Mouse (Mus musculus): ENCODE results near the gene Peli1. TPM values are rescaled to one million over a fixed set of nuclear protein-coding genes. Genes with fewer than 3 reads are reported as not detected.

The Peli1 gene
- polyA plus RNA-seq, 1 experiment: 9.1 TPM

GRCm38 (mm10) chr11:21058415-21058781, 32.7 kb upstream of the Peli1 start:
- WGBS: 74% methylated on average over 5 of the region's 5 CpGs
- Histone ChIP-seq H3K27ac (ENCODE audit: control insufficient read depth, insufficient read depth, low read depth, low read length, poor library complexity) (no peak overlapping the region), H3K4me1 (ENCODE audit: control insufficient read depth, insufficient read depth, low read length) (no peaks in the 10 kb centered on the region), H3K4me3 (replicated peaks; ENCODE audit: control insufficient read depth, low read depth, low read length) (no peak overlapping the region)
- TF ChIP-seq POLR2A (IDR thresholded peaks at IDR 0.05; ENCODE audit: borderline replicate concordance, control insufficient read depth, low read depth, low read length) (no peak), CTCF (IDR thresholded peaks at IDR 0.05; ENCODE audit: control insufficient read depth, insufficient read depth, low read length) (no peak)

- Histone ChIP-seq H3K27ac (ENCODE audit: control insufficient read depth, insufficient read depth, low read depth, low read length, poor library complexity) (no peak overlapping the region), H3K4me3 (replicated peaks; ENCODE audit: control insufficient read depth, low read depth, low read length) (no peak overlapping the region), H3K4me1 (ENCODE audit: control insufficient read depth, insufficient read depth, low read length) (no peaks in the 10 kb centered on the region)
- TF ChIP-seq POLR2A (IDR thresholded peaks at IDR 0.05; ENCODE audit: borderline replicate concordance, control insufficient read depth, low read depth, low read length): no peak
- TF ChIP-seq CTCF (IDR thresholded peaks at IDR 0.05; ENCODE audit: control insufficient read depth, insufficient read depth, low read length): no peak
- 80% methylated on average over 7 of the region's 7 CpGs for WGBS
These were observed 30.6 kb upstream of the Peli1 start for GRCm38 (mm10) chr11:21060386-21061074.

DNA sequence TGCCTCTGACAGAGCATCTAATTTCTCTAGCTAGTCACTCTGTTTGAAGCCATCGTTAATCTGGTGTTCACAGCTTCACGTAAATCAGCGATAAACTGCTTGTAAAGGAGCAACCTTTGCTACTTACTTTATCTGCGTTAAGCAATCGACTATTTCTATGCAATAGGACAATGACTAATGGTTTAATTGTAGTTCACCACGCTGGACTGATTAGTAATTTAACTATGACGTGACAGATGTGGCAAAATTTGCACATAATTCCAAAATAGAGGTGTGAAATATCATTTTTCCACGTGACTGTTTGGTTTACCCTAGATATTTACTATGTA, 30.1 kb upstream of the Peli1 start:
- Histone ChIP-seq H3K4me3 (replicated peaks; ENCODE audit: control insufficient read depth, low read depth, low read length) (no peak overlapping the region), H3K4me1 (ENCODE audit: control insufficient read depth, insufficient read depth, low read length) (no peaks in the 10 kb centered on the region), H3K27ac (ENCODE audit: control insufficient read depth, insufficient read depth, low read depth, low read length, poor library complexity) (no peak overlapping the region)
- TF ChIP-seq POLR2A (IDR thresholded peaks at IDR 0.05; ENCODE audit: borderline replicate concordance, control insufficient read depth, low read depth, low read length): no peak
- TF ChIP-seq CTCF (IDR thresholded peaks at IDR 0.05; ENCODE audit: control insufficient read depth, insufficient read depth, low read length): no peak
- WGBS: 75% methylated on average over 8 of the region's 8 CpGs

DNA sequence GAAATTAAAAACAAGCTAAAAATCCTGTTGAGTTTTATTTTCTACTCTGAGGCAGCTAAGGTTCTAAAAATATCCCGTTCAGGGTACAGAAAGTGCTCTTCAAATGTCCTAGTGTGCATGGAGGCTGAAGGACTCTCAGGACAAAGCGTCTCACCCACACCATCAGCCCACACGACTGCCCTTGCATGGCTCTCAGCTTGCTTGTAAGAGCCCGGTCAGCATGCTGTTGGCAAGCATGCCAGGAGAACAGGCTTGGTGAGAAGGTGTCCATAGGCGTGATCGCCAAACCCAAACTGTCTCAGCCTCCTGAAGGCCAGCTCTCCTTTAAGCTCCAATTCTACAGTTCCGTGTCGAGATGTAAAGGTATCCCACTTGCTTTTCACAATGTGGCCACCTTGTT, 29.7 kb upstream of the Peli1 start:
- Histone ChIP-seq H3K4me1 (ENCODE audit: control insufficient read depth, insufficient read depth, low read length) (no peaks in the 10 kb centered on the region), H3K4me3 (replicated peaks; ENCODE audit: control insufficient read depth, low read depth, low read length) (no peak overlapping the region), H3K27ac (ENCODE audit: control insufficient read depth, insufficient read depth, low read depth, low read length, poor library complexity) (no peak overlapping the region)
- WGBS: 82% methylated on average over 8 of the region's 8 CpGs
- no peak for TF ChIP-seq POLR2A (IDR thresholded peaks at IDR 0.05; ENCODE audit: borderline replicate concordance, control insufficient read depth, low read depth, low read length)
- no peak for TF ChIP-seq CTCF (IDR thresholded peaks at IDR 0.05; ENCODE audit: control insufficient read depth, insufficient read depth, low read length)

GRCm38 (mm10) chr11:21062071-21062470, 29.0 kb upstream of the Peli1 start:
- no peaks in the 10 kb centered on the region for H3K4me1 ChIP-seq (ENCODE audit: control insufficient read depth, insufficient read depth, low read length)
- H3K4me3 ChIP-seq (replicated peaks; ENCODE audit: control insufficient read depth, low read depth, low read length): no peak overlapping the region
- TF ChIP-seq CTCF (IDR thresholded peaks at IDR 0.05; ENCODE audit: control insufficient read depth, insufficient read depth, low read length): no peak
- TF ChIP-seq POLR2A (IDR thresholded peaks at IDR 0.05; ENCODE audit: borderline replicate concordance, control insufficient read depth, low read depth, low read length): no peak
- 83% methylated on average over 2 of the region's 2 CpGs for WGBS
- H3K27ac ChIP-seq (ENCODE audit: control insufficient read depth, insufficient read depth, low read depth, low read length, poor library complexity): no peak overlapping the region

DNA sequence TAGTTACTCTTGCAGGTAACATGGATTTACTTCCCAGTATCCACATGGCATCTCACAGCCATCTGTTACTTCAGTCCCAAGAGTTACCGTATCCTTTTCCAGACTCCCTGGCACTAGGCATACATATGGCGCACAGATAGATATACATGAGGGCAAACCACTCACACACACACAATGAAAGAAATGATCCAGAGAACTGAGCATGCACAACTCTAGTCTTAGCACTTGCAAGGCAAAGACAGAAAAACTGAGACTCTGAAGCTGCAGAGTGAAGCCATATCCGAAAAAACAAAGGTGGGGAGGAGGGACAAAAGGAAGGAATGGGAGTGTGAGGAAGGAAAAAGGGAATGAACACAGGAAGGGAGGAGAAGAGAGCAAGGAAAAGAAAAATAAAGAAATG, 27.8 kb upstream of the Peli1 start:
- TF ChIP-seq CTCF (IDR thresholded peaks at IDR 0.05; ENCODE audit: control insufficient read depth, insufficient read depth, low read length): no peak
- TF ChIP-seq POLR2A (IDR thresholded peaks at IDR 0.05; ENCODE audit: borderline replicate concordance, control insufficient read depth, low read depth, low read length): no peak
- H3K4me3 ChIP-seq (replicated peaks; ENCODE audit: control insufficient read depth, low read depth, low read length): no peak overlapping the region
- 88% methylated on average over 3 of the region's 3 CpGs for WGBS
- H3K4me1 ChIP-seq (ENCODE audit: control insufficient read depth, insufficient read depth, low read length): no peaks in the 10 kb centered on the region
- no peak overlapping the region for H3K27ac ChIP-seq (ENCODE audit: control insufficient read depth, insufficient read depth, low read depth, low read length, poor library complexity)

DNA sequence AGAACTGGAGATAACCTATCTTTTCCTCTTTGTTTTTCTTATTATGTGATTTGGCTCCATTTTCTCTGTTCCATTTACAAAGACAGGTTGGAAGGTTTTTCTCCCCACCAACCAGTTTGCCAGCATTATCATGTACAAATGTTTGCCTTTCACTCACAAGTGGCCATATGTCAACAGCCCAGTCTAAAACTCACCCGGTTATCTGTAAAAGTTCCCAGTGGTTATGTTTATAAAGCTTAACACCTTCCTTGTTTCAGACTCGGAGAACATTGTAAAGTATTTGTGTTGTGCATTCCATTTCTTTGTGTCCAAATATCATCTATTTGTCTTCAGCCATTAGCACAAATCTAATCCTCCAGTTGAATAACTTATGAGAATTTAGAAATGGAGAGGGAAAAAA, 11.7 kb upstream of the Peli1 start:
- H3K4me1 ChIP-seq (ENCODE audit: control insufficient read depth, insufficient read depth, low read length): no peaks in the 10 kb centered on the region
- WGBS: 73% methylated on average over 2 of the region's 2 CpGs
- H3K4me3 ChIP-seq (replicated peaks; ENCODE audit: control insufficient read depth, low read depth, low read length): no peak overlapping the region
- TF ChIP-seq CTCF (IDR thresholded peaks at IDR 0.05; ENCODE audit: control insufficient read depth, insufficient read depth, low read length) (no peak), POLR2A (IDR thresholded peaks at IDR 0.05; ENCODE audit: borderline replicate concordance, control insufficient read depth, low read depth, low read length) (no peak)
- no peak overlapping the region for H3K27ac ChIP-seq (ENCODE audit: control insufficient read depth, insufficient read depth, low read depth, low read length, poor library complexity)

DNA sequence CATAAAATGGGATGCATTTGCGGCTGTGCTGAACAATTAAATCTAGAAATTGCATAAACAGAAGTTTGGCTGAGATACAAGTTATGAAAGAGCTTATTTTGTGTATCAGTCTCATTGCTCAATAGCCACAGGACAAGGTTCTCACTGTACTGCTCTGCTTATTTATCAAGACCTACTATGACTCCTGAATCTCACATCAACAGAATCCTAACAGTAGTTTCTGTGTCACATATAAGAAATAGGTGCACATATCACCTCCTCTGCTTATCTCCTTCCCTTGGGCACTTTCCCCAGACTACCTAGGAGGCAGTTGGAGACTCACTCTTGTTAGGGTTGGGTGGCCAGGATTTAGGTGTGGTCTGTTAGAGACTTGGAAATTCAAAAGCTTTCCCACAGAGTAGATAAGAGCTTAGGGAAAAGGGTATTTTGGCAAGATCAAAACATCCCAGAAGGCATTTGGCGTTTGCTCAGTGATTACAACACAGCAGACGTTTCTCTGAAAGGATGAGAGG, 11.2 kb upstream of the Peli1 start:
- 41% methylated on average over 3 of the region's 3 CpGs for WGBS
- no peaks in the 10 kb centered on the region for H3K4me1 ChIP-seq (ENCODE audit: control insufficient read depth, insufficient read depth, low read length)
- TF ChIP-seq CTCF (IDR thresholded peaks at IDR 0.05; ENCODE audit: control insufficient read depth, insufficient read depth, low read length) (no peak), POLR2A (IDR thresholded peaks at IDR 0.05; ENCODE audit: borderline replicate concordance, control insufficient read depth, low read depth, low read length) (no peak)

DNA sequence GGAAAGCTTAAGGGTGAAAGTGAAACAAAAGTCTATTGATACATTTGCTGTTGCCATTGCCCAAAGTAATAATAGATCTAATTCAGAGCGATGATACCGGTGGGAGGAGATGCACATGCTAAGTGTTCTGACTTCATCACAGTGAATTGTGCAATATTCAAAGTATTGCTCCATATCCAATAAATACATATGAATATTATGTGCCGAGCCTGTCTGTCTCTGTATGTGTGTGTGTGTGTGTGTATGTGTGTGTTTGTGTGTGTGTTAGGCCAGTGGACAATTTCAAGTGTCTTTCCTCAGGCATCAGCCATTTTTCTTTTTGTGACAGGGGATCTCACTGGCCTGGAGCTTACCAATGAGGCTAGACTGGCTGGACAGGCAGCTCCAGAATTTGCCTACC, 9.9 kb upstream of the Peli1 start:
- no peak for TF ChIP-seq POLR2A (IDR thresholded peaks at IDR 0.05; ENCODE audit: borderline replicate concordance, control insufficient read depth, low read depth, low read length)
- no peak for TF ChIP-seq CTCF (IDR thresholded peaks at IDR 0.05; ENCODE audit: control insufficient read depth, insufficient read depth, low read length)
- Histone ChIP-seq H3K4me1 (ENCODE audit: control insufficient read depth, insufficient read depth, low read length) (no peaks in the 10 kb centered on the region), H3K4me3 (replicated peaks; ENCODE audit: control insufficient read depth, low read depth, low read length) (no peak overlapping the region), H3K27ac (ENCODE audit: control insufficient read depth, insufficient read depth, low read depth, low read length, poor library complexity) (no peak overlapping the region)
- 70% methylated on average over 3 of the region's 3 CpGs for WGBS

More for the DNA sequence above, 11.2 kb upstream of the Peli1 start:
- Histone ChIP-seq H3K4me3 (replicated peaks; ENCODE audit: control insufficient read depth, low read depth, low read length) (no peak overlapping the region), H3K27ac (ENCODE audit: control insufficient read depth, insufficient read depth, low read depth, low read length, poor library complexity) (no peak overlapping the region)
